Mouse (Mus musculus) megakaryocyte, embryonic 14.5 days (primary cell): ENCODE data around the gene Rbpms2. TPM values are rescaled to one million over a fixed set of nuclear protein-coding genes. Genes with fewer than 3 reads are reported as not detected.

Experiments
- H3K27me3 ChIP-seq: replicated peaks from 2 replicates; pipeline ENCODE3; 2012; ENCODE audit warnings: inconsistent platforms
- H3K36me3 ChIP-seq: replicated peaks from 2 replicates; pipeline ENCODE3; 2012; ENCODE audit warnings: low read length, inconsistent platforms, mixed read lengths
- H3K4me1 ChIP-seq: 2 replicates; pipeline ENCODE4 v1.6.1; 2012; ENCODE audit warnings: inconsistent platforms
- H3K4me3 ChIP-seq: replicated peaks from 2 replicates; pipeline ENCODE3; 2012; ENCODE audit warnings: moderate library complexity, mild to moderate bottlenecking, inconsistent platforms
- H3K9me3 ChIP-seq: 2 replicates; pipeline ENCODE4 v1.6.1; 2012; ENCODE audit warnings: inconsistent platforms
- FLI1 ChIP-seq: IDR thresholded peaks from 2 replicates; pipeline ENCODE4 v1.6.1; 2012; ENCODE audit warnings: low read length, inconsistent platforms, mixed read lengths
- GATA1 ChIP-seq: IDR thresholded peaks from 3 replicates; pipeline ENCODE4 v1.6.1; 2012; ENCODE audit warnings: mixed read lengths, low read length, inconsistent platforms, borderline replicate concordance
- polyA plus RNA-seq: library from polyadenylated mRNA; stranded (reverse); fragments of >175 nt; gene quantifications from 2 replicates; pipeline ENCODE4 v1.2.3, GENCODE M21; 2012; ENCODE audit warnings: low replicate concordance; ENCODE audit not compliant: insufficient read depth

Rbpms2 gene
- polyA plus RNA-seq, 1 experiment: 536 TPM

DNA sequence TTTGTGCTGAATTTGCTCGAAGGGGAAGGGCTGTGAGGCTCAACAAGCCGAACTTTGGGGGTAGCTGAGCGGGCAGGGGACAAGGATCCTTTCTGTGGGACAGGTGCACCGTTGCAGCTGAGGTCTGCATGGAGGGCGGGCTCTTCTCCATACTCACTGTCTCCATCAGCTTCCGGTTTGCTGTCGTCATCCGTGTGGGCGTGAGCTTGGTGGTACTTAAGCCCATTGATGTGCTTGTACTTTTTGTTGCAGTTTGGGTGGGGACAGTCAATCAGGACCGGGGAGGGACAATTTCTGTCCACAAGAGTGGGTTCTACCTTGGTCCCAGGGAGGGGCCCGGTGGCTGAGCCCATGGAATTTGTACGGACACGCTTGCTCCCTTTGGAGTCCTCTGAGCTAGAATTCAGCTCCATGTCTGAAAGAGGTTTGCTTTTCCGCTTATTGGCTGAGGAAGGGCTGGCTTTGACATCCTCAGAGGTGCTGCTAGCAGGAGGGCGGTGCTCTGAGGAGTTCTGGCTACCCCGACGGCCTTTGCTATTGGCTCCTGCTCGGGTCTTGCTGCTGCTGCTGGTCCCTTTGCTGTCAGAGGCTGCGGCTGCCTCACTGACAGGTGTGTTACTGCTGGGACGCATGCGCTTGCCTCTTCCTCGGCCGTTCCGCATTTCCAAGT is 74.6 kb downstream of the Rbpms2 start:
- no peak for TF ChIP-seq FLI1
- no peak for TF ChIP-seq GATA1
- H3K36me3 ChIP-seq: peaks cover 83% of the 10 kb centered on the region
- H3K4me3 ChIP-seq: no peak overlapping the region
- H3K9me3 ChIP-seq: no peaks in the 10 kb centered on the region
- H3K27me3 ChIP-seq: no peaks in the 10 kb centered on the region
- H3K4me1 ChIP-seq: peaks cover 28% of the 10 kb centered on the region

Other genes starting within 250 kb of the Rbpms2 start
- gene Kbtbd13, start 238.0 kb upstream of the Rbpms2 start, polyA plus RNA-seq: not detected in 2 replicates
- gene Rasl12, start 231.1 kb upstream of the Rbpms2 start, polyA plus RNA-seq: not detected in 2 replicates
- not detected in 2 replicates for gene Slc51b, start 206.7 kb upstream of the Rbpms2 start, polyA plus RNA-seq
- 4.8 and 6.3 TPM in 2 replicates for gene Mtfmt, start 193.9 kb upstream of the Rbpms2 start, polyA plus RNA-seq
- gene Spg21, start 168.7 kb upstream of the Rbpms2 start, polyA plus RNA-seq: 9.2 and 10.3 TPM in 2 replicates
- 2.0 TPM in 1 of 2 replicates, not detected in the other for gene Ankdd1a, start 109.5 kb upstream of the Rbpms2 start, polyA plus RNA-seq
- 198 and 329 TPM in 2 replicates for gene Plekho2, start 49.6 kb upstream of the Rbpms2 start, polyA plus RNA-seq
- 3.9 and 6.9 TPM in 2 replicates for gene Pif1, start 42.5 kb upstream of the Rbpms2 start, polyA plus RNA-seq
- gene Oaz2, start 38.4 kb downstream of the Rbpms2 start, polyA plus RNA-seq: 27.7 and 31.8 TPM in 2 replicates
- 1.2 and 15.5 TPM in 2 replicates for gene Zfp609, start 197.9 kb downstream of the Rbpms2 start, polyA plus RNA-seq